Mouse (Mus musculus): Measurements from ENCODE around the gene Apopt1. TPM values are rescaled to one million over a fixed set of nuclear protein-coding genes. Genes with fewer than 3 reads are reported as not detected.
A peak's percentile ranks its signal among the peaks of the same experiment; 100 is the strongest.

The Apopt1 gene
- polyA plus RNA-seq, 1 experiment from 2014 or later: 51.0 TPM

DNA sequence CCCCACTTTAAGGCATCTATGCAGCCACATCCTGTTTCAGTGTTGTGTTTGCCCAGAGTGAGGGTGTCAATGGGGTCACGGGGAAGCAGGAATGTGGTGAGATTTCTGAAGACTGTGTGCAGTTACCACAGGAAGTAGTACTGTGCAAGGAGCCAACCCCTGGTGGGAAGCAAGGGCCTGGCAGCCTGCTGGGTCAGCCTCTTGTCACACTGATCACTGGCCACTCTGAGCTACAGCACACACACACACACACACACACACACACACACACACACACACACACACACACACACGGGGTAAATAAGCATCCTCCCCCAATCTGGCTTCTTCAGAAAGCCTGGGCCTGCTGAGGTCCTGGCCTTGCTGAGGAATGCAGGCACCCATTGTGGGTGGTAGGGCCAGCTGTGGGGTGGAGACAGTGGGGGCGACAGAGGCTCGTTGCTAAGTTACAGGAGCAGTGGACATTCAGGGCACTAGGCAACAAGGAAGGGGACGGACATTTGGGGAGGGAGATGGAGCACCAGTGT lies 21.7 kb upstream of the Apopt1 start:
- Histone ChIP-seq H3K9ac (ENCODE audit: low read length) (no peak overlapping the region), H3K9me3 (ENCODE audit: control insufficient read depth, low read length) (no peaks in the 10 kb centered on the region), H3K36me3 (ENCODE audit: control insufficient read depth, insufficient read depth, low read length) (no peaks in the 10 kb centered on the region), H3K27me3 (ENCODE audit: control insufficient read depth, insufficient read depth, low read length) (no peaks in the 10 kb centered on the region), H3K4me1 (ENCODE audit: control insufficient read depth in 2 of 2, insufficient read depth in 2 of 2, low read length in 2 of 2) (peaks cover 54 to 58% of the 10 kb centered on the region in 2 experiments), H3K4me2 (ENCODE audit: low read length) (no peak overlapping the region), H3K4me3 (ENCODE audit: control insufficient read depth in 1 of 2, insufficient read depth in 1 of 2, low read depth in 1 of 2, low read length in 2 of 2) (no peak overlapping the region), H3K27ac (replicated peaks in 1 of 2; ENCODE audit: control insufficient read depth in 1 of 2, insufficient read depth in 1 of 2, low read depth in 2 of 2, low read length in 2 of 2) (no peak overlapping the region)
- ATAC-seq (ENCODE audit: insufficient number of reproducible peaks, insufficient read depth, low FRiP score, low read depth): no peak
- 26% methylated on average over 5 of the region's 5 CpGs for WGBS

DNA sequence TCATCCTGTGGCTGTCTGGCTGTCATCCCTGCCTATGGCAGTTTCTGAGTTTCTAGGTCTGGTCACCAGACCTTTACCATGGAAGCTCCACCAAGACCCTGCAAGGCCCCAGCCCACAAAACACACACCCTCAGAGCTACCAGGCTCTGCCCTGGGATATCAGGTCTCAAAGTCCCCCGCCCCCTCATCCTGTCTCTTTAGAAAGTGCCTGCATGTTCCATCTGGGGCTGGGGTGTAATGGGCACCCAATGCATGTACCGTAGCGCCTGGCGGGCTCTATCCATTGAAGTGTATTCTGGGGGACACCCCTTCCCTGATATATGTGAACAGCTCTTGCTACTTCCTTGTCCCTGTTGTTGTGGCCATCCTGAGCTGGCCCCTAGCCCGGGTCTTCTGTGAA lies 20.2 kb upstream of the Apopt1 start:
- H3K27me3 ChIP-seq (ENCODE audit: control insufficient read depth, insufficient read depth, low read length): no peaks in the 10 kb centered on the region
- no peak for ATAC-seq (ENCODE audit: insufficient number of reproducible peaks, insufficient read depth, low FRiP score, low read depth)
- peaks cover 39 to 44% of the 10 kb centered on the region in 2 experiments for H3K4me1 ChIP-seq (ENCODE audit: control insufficient read depth in 2 of 2, insufficient read depth in 2 of 2, low read length in 2 of 2)
- 0 out of 2 replicates have a peak overlapping the region, but pooled peaks have one; percentile 21 for H3K9ac ChIP-seq (ENCODE audit: low read length)
- H3K4me3 ChIP-seq (ENCODE audit: control insufficient read depth in 1 of 2, insufficient read depth in 1 of 2, low read depth in 1 of 2, low read length in 2 of 2): no peak overlapping the region
- no peak overlapping the region for H3K27ac ChIP-seq (replicated peaks in 1 of 2; ENCODE audit: control insufficient read depth in 1 of 2, insufficient read depth in 1 of 2, low read depth in 2 of 2, low read length in 2 of 2)
- H3K9me3 ChIP-seq (ENCODE audit: control insufficient read depth, low read length): no peaks in the 10 kb centered on the region
- no peaks in the 10 kb centered on the region for H3K36me3 ChIP-seq (ENCODE audit: control insufficient read depth, insufficient read depth, low read length)
- no peak overlapping the region for H3K4me2 ChIP-seq (ENCODE audit: low read length)
- WGBS: 88% methylated on average over 5 of the region's 5 CpGs

DNA sequence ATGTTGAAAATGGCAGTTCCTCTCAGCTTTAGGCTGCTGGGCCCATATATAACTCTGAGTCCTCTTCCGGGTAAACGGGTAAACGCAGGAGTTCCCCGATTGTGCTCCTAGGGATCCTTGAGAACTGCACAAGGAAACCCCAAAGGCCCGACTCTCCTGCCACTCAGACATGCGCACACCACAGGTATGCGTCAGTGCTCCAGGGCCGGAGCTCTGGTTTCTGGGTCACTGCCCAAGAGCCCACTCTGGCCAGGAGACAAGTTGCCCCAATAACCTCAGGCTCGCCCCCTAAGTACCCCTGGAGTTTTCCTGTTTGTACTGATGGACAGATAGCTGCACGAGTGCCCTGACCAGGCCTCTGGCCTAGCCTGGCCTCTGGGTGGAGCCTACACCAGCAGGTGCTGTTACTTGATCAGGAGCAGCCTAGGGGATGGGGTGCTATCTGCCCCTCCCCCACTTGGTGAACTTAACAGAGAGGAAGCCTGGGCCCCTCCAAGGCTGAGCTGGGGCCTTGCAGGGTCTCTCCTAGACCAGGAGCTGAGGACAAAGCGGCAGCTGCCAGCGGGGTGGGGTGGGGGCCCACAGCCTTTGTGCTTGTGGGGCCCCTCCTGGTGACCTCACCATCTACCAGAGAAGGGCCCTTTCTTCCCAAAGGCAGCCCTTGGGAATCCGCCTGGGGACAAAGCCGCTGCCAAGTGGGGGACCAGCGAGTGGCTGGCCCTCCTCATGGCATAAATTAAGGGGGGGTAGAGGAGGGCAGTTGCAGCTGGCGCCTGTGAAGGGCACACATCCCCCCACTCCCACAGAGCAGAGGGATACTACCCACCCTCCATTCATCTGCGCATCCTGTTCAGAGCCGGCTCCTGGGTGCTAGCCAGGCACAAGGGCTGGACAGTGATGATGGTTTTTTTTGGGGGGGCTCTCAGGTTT lies 19.5 kb upstream of the Apopt1 start:
- Histone ChIP-seq H3K27me3 (ENCODE audit: control insufficient read depth, insufficient read depth, low read length) (no peaks in the 10 kb centered on the region), H3K4me3 (ENCODE audit: control insufficient read depth in 1 of 2, insufficient read depth in 1 of 2, low read depth in 1 of 2, low read length in 2 of 2) (no peak overlapping the region), H3K27ac (replicated peaks in 1 of 2; ENCODE audit: control insufficient read depth in 1 of 2, insufficient read depth in 1 of 2, low read depth in 2 of 2, low read length in 2 of 2) (peak overlapping the region in 1 of 2 experiments; percentile 19; a peak in 2 of 4 replicates), H3K4me2 (ENCODE audit: low read length) (peak overlapping the region; percentile 3), H3K36me3 (ENCODE audit: control insufficient read depth, insufficient read depth, low read length) (no peaks in the 10 kb centered on the region), H3K4me1 (ENCODE audit: control insufficient read depth in 2 of 2, insufficient read depth in 2 of 2, low read length in 2 of 2) (peaks cover 33 to 38% of the 10 kb centered on the region in 2 experiments), H3K9me3 (ENCODE audit: control insufficient read depth, low read length) (no peaks in the 10 kb centered on the region), H3K9ac (ENCODE audit: low read length) (peak overlapping the region; percentile 59; the same call in 1 of the 2 replicates)
- peak; percentile 35; the same call in 1 of the 2 replicates for ATAC-seq (ENCODE audit: insufficient number of reproducible peaks, insufficient read depth, low FRiP score, low read depth)
- WGBS: 51% methylated on average over 18 of the region's 18 CpGs

DNA sequence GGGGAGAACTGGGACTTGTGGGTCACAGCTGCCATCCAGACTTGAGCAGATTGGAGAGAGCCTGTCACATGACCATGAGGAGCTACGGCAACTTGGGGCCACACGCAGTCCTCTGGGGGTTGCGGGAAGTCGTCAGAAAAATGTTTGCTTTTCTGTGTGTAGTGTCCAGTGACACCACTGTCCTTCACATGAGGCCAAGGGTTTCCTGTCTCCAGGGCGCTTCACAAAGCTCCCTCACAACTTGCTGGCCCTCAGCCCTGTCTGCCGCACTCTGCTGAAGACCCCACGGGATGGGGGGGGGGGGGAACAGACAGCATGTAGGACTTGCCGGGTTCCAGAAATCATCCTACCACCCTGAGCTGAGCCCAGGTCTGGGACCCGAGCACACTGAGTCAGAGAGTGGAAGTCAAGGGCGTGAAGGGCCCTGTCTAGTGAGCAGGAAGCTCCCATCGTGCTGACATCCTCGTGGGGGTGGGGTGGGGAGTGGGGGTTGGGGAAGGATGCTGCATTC lies 18.7 kb upstream of the Apopt1 start:
- peak overlapping the region; percentile 3 for H3K4me2 ChIP-seq (ENCODE audit: low read length)
- no peaks in the 10 kb centered on the region for H3K9me3 ChIP-seq (ENCODE audit: control insufficient read depth, low read length)
- H3K27ac ChIP-seq (replicated peaks in 1 of 2; ENCODE audit: control insufficient read depth in 1 of 2, insufficient read depth in 1 of 2, low read depth in 2 of 2, low read length in 2 of 2): peak overlapping the region in 1 of 2 experiments; percentile 19; a peak in 2 of 4 replicates
- no peaks in the 10 kb centered on the region for H3K36me3 ChIP-seq (ENCODE audit: control insufficient read depth, insufficient read depth, low read length)
- H3K9ac ChIP-seq (ENCODE audit: low read length): peak overlapping the region; percentile 59; the same call in 1 of the 2 replicates
- peaks cover 28 to 38% of the 10 kb centered on the region in 2 experiments for H3K4me1 ChIP-seq (ENCODE audit: control insufficient read depth in 2 of 2, insufficient read depth in 2 of 2, low read length in 2 of 2)
- WGBS: 26% methylated on average over 12 of the region's 12 CpGs
- H3K27me3 ChIP-seq (ENCODE audit: control insufficient read depth, insufficient read depth, low read length): no peaks in the 10 kb centered on the region
- ATAC-seq (ENCODE audit: insufficient number of reproducible peaks, insufficient read depth, low FRiP score, low read depth): 0 out of 2 replicates have a peak, but pooled peaks have one; percentile 14
- no peak overlapping the region for H3K4me3 ChIP-seq (ENCODE audit: control insufficient read depth in 1 of 2, insufficient read depth in 1 of 2, low read depth in 1 of 2, low read length in 2 of 2)

DNA sequence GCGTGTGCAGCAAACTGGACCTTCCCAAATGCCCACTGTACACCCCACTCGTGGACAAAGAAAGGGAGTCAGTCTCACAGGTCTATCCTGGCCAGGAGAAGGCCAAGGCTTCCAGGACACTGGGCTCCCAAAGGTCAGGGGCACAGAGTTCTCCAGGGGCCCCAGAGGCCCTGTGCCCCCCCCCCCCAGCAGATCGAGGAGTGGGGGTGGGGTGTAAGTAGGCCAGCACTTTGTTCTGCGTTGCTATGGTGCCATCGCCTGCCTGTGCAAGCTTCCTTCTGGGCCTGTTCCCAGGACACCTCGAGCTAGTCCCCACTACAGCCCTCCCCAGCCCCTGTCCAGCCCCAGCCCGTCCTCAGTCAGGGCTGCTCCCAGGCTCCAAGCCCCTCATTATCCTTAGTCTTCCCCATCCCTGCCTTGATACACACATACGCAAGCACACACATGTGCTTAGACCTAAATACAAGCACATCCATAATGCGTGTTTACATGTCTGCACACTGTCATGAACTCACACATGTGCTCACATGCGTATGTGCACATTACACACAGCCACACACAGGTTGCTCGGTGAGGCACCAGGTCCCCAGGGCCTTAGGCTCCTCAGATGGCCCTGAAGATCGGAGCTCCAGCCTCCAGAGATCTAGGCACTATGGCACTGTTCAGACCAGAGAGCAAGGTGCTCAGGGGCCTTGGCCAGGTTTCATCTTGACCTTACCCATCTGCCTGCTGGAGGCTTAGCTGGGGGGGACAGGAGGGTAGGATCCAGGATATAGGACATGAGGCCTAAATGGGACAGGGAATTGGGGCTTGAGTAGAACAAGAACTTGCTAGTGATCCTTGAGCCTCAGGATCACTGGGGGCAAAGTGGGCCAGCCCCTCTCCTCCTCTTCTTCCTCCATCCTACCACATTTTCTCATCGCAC lies 17.9 kb upstream of the Apopt1 start:
- no peak for ATAC-seq (ENCODE audit: insufficient number of reproducible peaks, insufficient read depth, low FRiP score, low read depth)
- H3K9ac ChIP-seq (ENCODE audit: low read length): 0 out of 2 replicates have a peak overlapping the region, but pooled peaks have one; percentile 4

DNA sequence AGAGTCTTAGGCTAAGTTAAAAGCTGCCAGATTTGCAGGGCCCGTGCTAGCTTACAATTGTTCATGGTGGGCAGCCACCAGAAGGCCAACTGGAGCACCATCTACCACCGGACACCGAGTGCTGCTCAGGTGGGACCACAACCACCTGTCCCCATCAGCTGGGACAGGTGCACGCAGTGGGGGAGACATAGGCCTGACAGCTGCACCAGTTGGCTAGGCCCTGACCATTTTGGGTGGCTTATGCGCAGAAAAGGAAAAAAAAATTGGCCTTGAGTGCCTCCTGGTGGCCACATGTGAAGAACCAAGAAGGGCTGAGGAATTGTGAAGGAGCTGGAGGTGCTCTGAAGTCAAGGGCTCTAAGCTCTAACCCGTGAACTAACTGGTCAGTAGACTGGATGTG lies 16.8 kb upstream of the Apopt1 start:
- Histone ChIP-seq H3K4me1 (ENCODE audit: control insufficient read depth in 2 of 2, insufficient read depth in 2 of 2, low read length in 2 of 2) (peaks cover 22 to 31% of the 10 kb centered on the region in 2 experiments), H3K27ac (replicated peaks in 1 of 2; ENCODE audit: control insufficient read depth in 1 of 2, insufficient read depth in 1 of 2, low read depth in 2 of 2, low read length in 2 of 2) (no peak overlapping the region), H3K9ac (ENCODE audit: low read length) (no peak overlapping the region), H3K9me3 (ENCODE audit: control insufficient read depth, low read length) (no peaks in the 10 kb centered on the region), H3K36me3 (ENCODE audit: control insufficient read depth, insufficient read depth, low read length) (no peaks in the 10 kb centered on the region), H3K27me3 (ENCODE audit: control insufficient read depth, insufficient read depth, low read length) (no peaks in the 10 kb centered on the region), H3K4me3 (ENCODE audit: control insufficient read depth in 1 of 2, insufficient read depth in 1 of 2, low read depth in 1 of 2, low read length in 2 of 2) (no peak overlapping the region), H3K4me2 (ENCODE audit: low read length) (no peak overlapping the region)
- ATAC-seq (ENCODE audit: insufficient number of reproducible peaks, insufficient read depth, low FRiP score, low read depth): peak; percentile 17; the same call in 1 of the 2 replicates
- 31% methylated on average over 6 of the region's 6 CpGs for WGBS

More for the DNA sequence above, 17.9 kb upstream of the Apopt1 start:
- Histone ChIP-seq H3K4me3 (ENCODE audit: control insufficient read depth in 1 of 2, insufficient read depth in 1 of 2, low read depth in 1 of 2, low read length in 2 of 2) (no peak overlapping the region), H3K27ac (replicated peaks in 1 of 2; ENCODE audit: control insufficient read depth in 1 of 2, insufficient read depth in 1 of 2, low read depth in 2 of 2, low read length in 2 of 2) (peak overlapping the region in 1 of 2 experiments; percentile 19; a peak in 1 of 4 replicates), H3K9me3 (ENCODE audit: control insufficient read depth, low read length) (no peaks in the 10 kb centered on the region), H3K4me2 (ENCODE audit: low read length) (no peak overlapping the region), H3K4me1 (ENCODE audit: control insufficient read depth in 2 of 2, insufficient read depth in 2 of 2, low read length in 2 of 2) (peaks cover 22 to 35% of the 10 kb centered on the region in 2 experiments), H3K27me3 (ENCODE audit: control insufficient read depth, insufficient read depth, low read length) (no peaks in the 10 kb centered on the region), H3K36me3 (ENCODE audit: control insufficient read depth, insufficient read depth, low read length) (no peaks in the 10 kb centered on the region)
- WGBS: 67% methylated on average over 13 of the region's 13 CpGs

DNA sequence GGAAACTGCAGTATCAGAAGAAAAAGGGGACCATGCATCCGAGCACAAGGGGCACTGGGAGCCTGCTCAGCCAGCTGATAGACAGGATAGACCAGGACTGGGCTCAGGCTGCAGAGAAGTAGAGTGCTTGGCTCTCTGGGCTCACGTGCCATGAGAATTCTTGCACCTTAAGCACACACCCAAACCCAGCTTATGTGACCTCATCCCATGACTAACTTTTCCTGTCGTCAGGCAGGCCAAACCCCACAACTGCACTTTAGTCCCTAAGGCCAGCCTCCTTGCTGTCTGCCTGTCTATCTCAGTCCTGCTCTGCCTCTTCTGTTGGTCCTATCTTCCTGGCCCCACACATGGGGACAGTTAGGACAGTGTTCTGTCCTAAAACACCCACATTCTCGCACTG lies 15.4 kb upstream of the Apopt1 start:
- no peak overlapping the region for H3K4me2 ChIP-seq (ENCODE audit: low read length)
- H3K27ac ChIP-seq (replicated peaks in 1 of 2; ENCODE audit: control insufficient read depth in 1 of 2, insufficient read depth in 1 of 2, low read depth in 2 of 2, low read length in 2 of 2): no peak overlapping the region
- ATAC-seq (ENCODE audit: insufficient number of reproducible peaks, insufficient read depth, low FRiP score, low read depth): no peak
- peaks cover 17 to 22% of the 10 kb centered on the region in 2 experiments for H3K4me1 ChIP-seq (ENCODE audit: control insufficient read depth in 2 of 2, insufficient read depth in 2 of 2, low read length in 2 of 2)
- 60% methylated on average over 4 of the region's 4 CpGs for WGBS
- H3K4me3 ChIP-seq (ENCODE audit: control insufficient read depth in 1 of 2, insufficient read depth in 1 of 2, low read depth in 1 of 2, low read length in 2 of 2): no peak overlapping the region
- H3K9ac ChIP-seq (ENCODE audit: low read length): no peak overlapping the region
- H3K27me3 ChIP-seq (ENCODE audit: control insufficient read depth, insufficient read depth, low read length): no peaks in the 10 kb centered on the region
- no peaks in the 10 kb centered on the region for H3K9me3 ChIP-seq (ENCODE audit: control insufficient read depth, low read length)
- H3K36me3 ChIP-seq (ENCODE audit: control insufficient read depth, insufficient read depth, low read length): no peaks in the 10 kb centered on the region
